Mouse (Mus musculus) megakaryocyte-erythroid progenitor cell, adult 5 weeks (primary cell): ENCODE data around the gene Tab1. TPM values are rescaled to one million over a fixed set of nuclear protein-coding genes. Genes with fewer than 3 reads are reported as not detected.

Source experiments
- polyA plus RNA-seq: library from polyadenylated mRNA; stranded (reverse); fragments of >175 nt; gene quantifications from 2 replicates; pipeline ENCODE4 v1.2.3, GENCODE M21; 2012

The Tab1 gene
- 14.6 and 16.3 TPM in 2 replicates for polyA plus RNA-seq

DNA sequence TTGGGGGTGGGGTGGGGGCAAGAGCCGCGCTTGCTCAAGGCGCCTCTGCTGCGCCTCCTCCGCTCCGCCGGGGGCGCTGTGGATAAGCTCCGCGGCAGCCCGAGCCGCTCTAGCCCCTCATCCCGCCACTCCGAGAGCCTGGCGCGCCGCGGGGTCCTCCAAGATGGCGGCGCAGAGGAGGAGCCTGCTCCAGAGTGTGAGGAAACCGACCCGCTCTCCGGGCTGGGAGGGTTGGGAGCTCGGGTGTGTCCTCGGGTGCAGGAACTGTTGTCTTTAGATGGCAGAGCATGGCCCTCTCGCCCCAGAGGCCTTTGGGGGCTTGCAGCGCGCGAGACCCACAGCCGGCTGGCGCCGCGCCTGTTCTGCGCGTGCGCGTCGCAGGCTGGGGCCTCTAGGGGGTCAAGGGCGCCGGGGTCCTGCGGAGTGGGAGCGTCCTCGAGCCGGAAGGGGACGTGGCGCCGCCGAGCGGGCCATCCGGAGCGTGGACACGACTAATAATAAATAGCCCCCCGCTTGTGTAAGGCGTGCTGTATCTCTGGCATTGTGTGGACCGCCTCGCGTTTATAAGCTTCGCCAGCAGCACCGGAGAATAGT lies at the start of gene Tab1:
Gene Tab1, plus strand, starts transcription at position 135 of the 594 bp plus-strand sequence.

DNA sequence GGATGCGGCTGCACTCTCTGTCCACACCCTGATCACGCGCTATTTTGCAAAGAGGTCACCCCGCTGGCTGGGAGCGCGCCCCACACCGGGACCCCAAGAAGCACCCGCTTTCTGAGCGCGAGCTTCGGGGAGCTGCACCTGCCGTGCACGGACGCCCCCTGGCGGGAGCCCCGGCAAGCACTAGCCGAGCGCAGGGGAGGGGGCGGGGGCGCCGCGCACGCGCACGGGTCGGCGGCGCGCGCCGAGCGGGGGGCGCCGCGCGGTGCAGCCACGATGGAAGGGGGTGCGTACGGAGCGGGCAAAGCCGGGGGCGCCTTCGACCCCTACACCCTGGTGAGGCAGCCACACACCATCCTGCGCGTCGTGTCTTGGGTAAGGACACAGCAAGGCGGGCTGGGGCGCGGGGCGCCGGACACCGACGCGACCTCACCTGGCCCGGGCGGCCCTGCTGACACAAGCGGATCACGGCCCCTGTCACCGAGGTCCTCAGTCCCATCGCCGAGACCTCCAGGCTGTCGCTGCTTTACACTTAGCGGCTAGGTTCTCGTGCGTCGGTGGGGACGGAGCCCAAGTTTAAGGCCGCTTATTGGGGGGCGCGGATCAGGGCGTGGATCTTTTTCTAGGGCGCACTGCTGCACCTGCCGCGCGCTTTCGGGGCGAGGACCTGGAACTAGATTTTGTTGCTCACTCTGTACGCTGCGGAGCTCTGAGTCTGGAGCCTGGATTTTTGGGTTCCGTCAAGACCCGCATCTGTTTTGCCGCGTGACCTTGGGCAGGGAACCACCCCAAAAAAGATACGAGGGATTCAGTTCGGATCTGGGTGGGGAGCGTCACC lies 41.6 kb upstream of the Tab1 start, which contains the start of the genes Syngr1 and Rpl3:
Gene Syngr1, plus strand, starts transcription at position 214 of the 835 bp plus-strand sequence.
Gene Rpl3, minus strand, starts transcription at position 748 of the 835 bp plus-strand sequence.

DNA sequence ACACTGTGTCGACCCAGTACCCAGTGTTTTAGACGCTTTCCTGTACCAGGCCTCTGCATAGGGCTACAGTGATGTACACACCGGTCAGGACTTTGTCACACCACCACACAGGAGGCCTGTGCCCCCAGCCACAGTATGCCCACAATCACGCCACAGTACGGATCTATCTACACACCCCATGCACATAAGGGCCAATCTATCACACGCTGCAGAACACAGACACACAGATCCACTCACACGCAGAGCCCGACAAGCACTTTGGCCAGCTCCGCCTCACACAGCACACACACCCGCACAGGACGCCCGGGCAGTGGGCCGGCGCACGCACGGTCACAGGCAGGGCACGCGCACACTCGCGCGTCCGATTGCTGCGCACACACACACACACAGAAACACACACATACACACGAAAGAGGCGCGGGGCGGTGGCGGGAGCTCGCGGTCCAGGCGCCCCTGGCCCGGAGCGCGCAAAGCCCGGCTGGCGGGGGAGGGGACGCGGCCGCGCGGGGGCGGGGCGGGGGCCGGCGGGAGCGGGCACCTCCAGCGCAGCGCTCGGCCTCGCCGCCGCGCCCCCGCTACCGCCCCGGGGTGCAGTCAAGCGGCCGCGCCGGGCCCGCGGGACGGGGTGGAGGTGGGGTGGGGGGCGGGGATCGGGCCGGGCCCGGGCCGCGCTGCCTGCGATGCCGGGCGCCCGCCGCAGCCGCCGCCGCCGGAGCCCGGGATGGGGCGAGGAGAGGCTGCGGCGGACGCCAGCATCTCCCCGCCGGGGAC lies 40.3 kb downstream of the Tab1 start, which contains the start of gene Mgat3:
Gene Mgat3, plus strand, starts transcription at position 721 of the 771 bp plus-strand sequence.

Other genes starting within 250 kb of the Tab1 start
- 13.1 and 15.8 TPM in 2 replicates for gene Apobec3, start 241.5 kb upstream of the Tab1 start, polyA plus RNA-seq
- 12.5 and 16.8 TPM in 2 replicates for gene Cbx7, start 162.0 kb upstream of the Tab1 start, polyA plus RNA-seq
- 4.8 and 5.2 TPM in 2 replicates for gene Pdgfb, start 118.2 kb upstream of the Tab1 start, polyA plus RNA-seq
- gene Syngr1, start 41.8 kb upstream of the Tab1 start, polyA plus RNA-seq: 5.2 and 7.4 TPM in 2 replicates
- 372 and 410 TPM in 2 replicates for gene Rpl3, start 41.3 kb upstream of the Tab1 start, polyA plus RNA-seq
- gene Mgat3, start 40.6 kb downstream of the Tab1 start, polyA plus RNA-seq: not detected in 2 replicates
- gene Mief1, start 100.9 kb downstream of the Tab1 start, polyA plus RNA-seq: 12.9 and 14.9 TPM in 2 replicates
- not detected in 2 replicates for gene AC140267.1, start 102.7 kb downstream of the Tab1 start, polyA plus RNA-seq
- gene Atf4, start 122.1 kb downstream of the Tab1 start, polyA plus RNA-seq: 643 and 648 TPM in 2 replicates
- 77.1 TPM in 2 replicates for gene Rps19bp1, start 131.2 kb downstream of the Tab1 start, polyA plus RNA-seq
- gene Cacna1i, start 154.1 kb downstream of the Tab1 start, polyA plus RNA-seq: 0.05 and 0.27 TPM in 2 replicates